In genomic region chr8:108692669-108693665, GRCm38 (mm10) we compare ENCODE assay signal across 10 mouse cellular contexts.
DNase-seq lines count a peak whose midpoint lies in the region; ATAC-seq and TF ChIP-seq lines count a peak whose summit lies in the region.
"Had no signal": no experiment of that assay in that cellular context is flagged by ENCODE, and none has a peak within 500 bp of the region (broad histone marks: within the 10 kb centered on the region; RNA-seq: fewer than 3 reads in every experiment).

No protein-coding gene starts in this region.

- no peak for TF ChIP-seq EP300 in heart, adult 2 months (IDR thresholded peaks at IDR 0.05; ENCODE audit: insufficient read depth, low read depth, low read length)
- TF ChIP-seq EP300 in ES-Bruce4 (IDR thresholded peaks at IDR 0.05; ENCODE audit: insufficient read depth, low read depth, low read length): no peak

- H3K9ac ChIP-seq in heart, adult 2 months (ENCODE audit: low read depth, low read length): no peak overlapping the region
- H3K9ac ChIP-seq in ES-Bruce4 (ENCODE audit: low read depth, poor library complexity, severe bottlenecking): peak overlapping the region; percentile 17
- H3K9ac ChIP-seq in forebrain, embryonic 14.5 days (ENCODE audit: low read length): no peak overlapping the region
- no peak overlapping the region for H3K9ac ChIP-seq in liver, embryonic 13.5 days

- no peaks in the 10 kb centered on the region for H3K9me3 ChIP-seq in ES-Bruce4 (replicated peaks; ENCODE audit: control insufficient read depth, insufficient read depth, low read length, poor library complexity, severe bottlenecking)
- no peaks in the 10 kb centered on the region for H3K9me3 ChIP-seq in forebrain, embryonic 14.5 days (replicated peaks; ENCODE audit: control insufficient read depth, low read length)
- H3K9me3 ChIP-seq in liver, embryonic 13.5 days (replicated peaks): no peaks in the 10 kb centered on the region

- intact Hi-C loops in heart, adult 2 months (cut with DNase I): loop anchor here (5.0 kb wide), 3 partner anchors 81 to 121 kb away; no protein-coding TSS in a partner anchor
- intact Hi-C loops in heart, postnatal 14 days (cut with DNase I): loop anchor here (5.0 to 10.0 kb wide), 3 partner anchors 96 to 492 kb away; no protein-coding TSS in a partner anchor

- peaks cover 11% of the 10 kb centered on the region for H3K27me3 ChIP-seq in heart, adult 2 months (ENCODE audit: control insufficient read depth, insufficient read depth, low read length)
- H3K27me3 ChIP-seq in ES-Bruce4 (ENCODE audit: control insufficient read depth, insufficient read depth, low read length, poor library complexity, severe bottlenecking): peaks cover 14% of the 10 kb centered on the region
- peaks cover 48% of the 10 kb centered on the region for H3K27me3 ChIP-seq in forebrain, embryonic 14.5 days (replicated peaks; ENCODE audit: control insufficient read depth, insufficient read depth, low read length)
- H3K27me3 ChIP-seq in liver, embryonic 13.5 days: peaks cover 58% of the 10 kb centered on the region

- DNase-seq in heart, adult 2 months: no peak
- no peak for DNase-seq in heart, postnatal 14 days
- DNase-seq in forebrain, embryonic 14.5 days (ENCODE audit: low spot score): no peak
- no peak for DNase-seq in liver, embryonic 13.5 days
- no peak for DNase-seq in T-cell, adult 2 months (ENCODE audit: low spot score)
- DNase-seq in kidney, postnatal 36 days: no peak
- no peak for DNase-seq in layer of hippocampus, adult 11-12 months (ENCODE audit: low spot score)

- H3K36me3 ChIP-seq in heart, adult 2 months (ENCODE audit: control insufficient read depth, insufficient read depth, low read length): no peaks in the 10 kb centered on the region
- no peaks in the 10 kb centered on the region for H3K36me3 ChIP-seq in ES-Bruce4 (ENCODE audit: control insufficient read depth, insufficient read depth, low read length, poor library complexity, severe bottlenecking)
- no peaks in the 10 kb centered on the region for H3K36me3 ChIP-seq in forebrain, embryonic 14.5 days (ENCODE audit: control insufficient read depth, insufficient read depth, low read length)
- no peaks in the 10 kb centered on the region for H3K36me3 ChIP-seq in liver, embryonic 13.5 days

- peaks cover 8% of the 10 kb centered on the region for H3K4me1 ChIP-seq in heart, adult 2 months (ENCODE audit: control insufficient read depth, insufficient read depth, low read length)
- H3K4me1 ChIP-seq in ES-Bruce4 (ENCODE audit: control insufficient read depth, insufficient read depth, low read length): peaks cover 2% of the 10 kb centered on the region
- H3K4me1 ChIP-seq in forebrain, embryonic 14.5 days (ENCODE audit: control insufficient read depth, insufficient read depth, low read length): peaks cover 19% of the 10 kb centered on the region
- H3K4me1 ChIP-seq in liver, embryonic 13.5 days (replicated peaks): peaks cover 32% of the 10 kb centered on the region

- no peaks in the 10 kb centered on the region for H3K79me2 ChIP-seq in heart, adult 2 months (replicated peaks; ENCODE audit: control insufficient read depth, insufficient read depth, low read length)

- peak overlapping the region; percentile 42 for H3K4me2 ChIP-seq in forebrain, embryonic 14.5 days (ENCODE audit: low read length)
- peak overlapping the region; percentile 56; the same call in 1 of the 2 replicates for H3K4me2 ChIP-seq in liver, embryonic 13.5 days

- 83% methylated on average over 6 of the region's 6 CpGs for WGBS in heart, adult 2 months
- 68% methylated on average over 6 of the region's 6 CpGs for WGBS in forebrain, embryonic 14.5 days
- WGBS in liver, embryonic 13.5 days (ENCODE audit: insufficient replicate concordance): 66% methylated on average over 6 of the region's 6 CpGs

- TF ChIP-seq CTCF in heart, adult 2 months (IDR thresholded peaks at IDR 0.05): no peak
- TF ChIP-seq CTCF in ES-Bruce4 (IDR thresholded peaks at IDR 0.05; ENCODE audit: low read depth, low read length): no peak

- ATAC-seq in forebrain, embryonic 14.5 days: no peak
- no peak for ATAC-seq in liver, embryonic 13.5 days (ENCODE audit: low read depth)

- no peak overlapping the region for H3K4me3 ChIP-seq in heart, adult 2 months
- H3K4me3 ChIP-seq in ES-Bruce4 (ENCODE audit: low read depth, low read length): no peak overlapping the region
- H3K4me3 ChIP-seq in forebrain, embryonic 14.5 days (ENCODE audit: low read depth, low read length): no peak overlapping the region
- no peak overlapping the region for H3K4me3 ChIP-seq in liver, embryonic 13.5 days (replicated peaks)
- H3K4me3 ChIP-seq: erythroblast, embryonic 14.5 days; layer of hippocampus, adult 2 months had no signal

- no peak for TF ChIP-seq POLR2A in heart, adult 2 months (IDR thresholded peaks at IDR 0.05; ENCODE audit: insufficient read depth, low read depth, low read length)
- TF ChIP-seq POLR2A in ES-Bruce4 (IDR thresholded peaks at IDR 0.05; ENCODE audit: insufficient read depth, low read length): no peak

- peak overlapping the region; percentile 48 for H3K27ac ChIP-seq in heart, adult 2 months
- H3K27ac ChIP-seq in ES-Bruce4 (ENCODE audit: insufficient read depth, low read length): no peak overlapping the region
- H3K27ac ChIP-seq in forebrain, embryonic 14.5 days (ENCODE audit: low read depth, low read length): no peak overlapping the region; the same call in 1 of the 2 replicates
- no peak overlapping the region for H3K27ac ChIP-seq in liver, embryonic 13.5 days
- H3K27ac ChIP-seq: layer of hippocampus, adult 2 months had no signal
